Mouse (Mus musculus) stomach, embryonic 15.5 days (tissue): Measurements from ENCODE around the gene Klhl8. TPM values are rescaled to one million over a fixed set of nuclear protein-coding genes. Genes with fewer than 3 reads are reported as not detected.

ENCODE experiments used
- ATAC-seq: fragments of 200-750 bp; cut with Nextera tagmentation; 2 replicates; pipeline ENCODE4 v1.8.0; 2017; ENCODE audit warnings: low read depth, moderate number of reproducible peaks, moderate TSS enrichment; ENCODE audit not compliant: insufficient read depth, low FRiP score
- H3K27ac ChIP-seq: fragments of 300-500 bp; sonication (generic); 2 replicates; pipeline ENCODE4 v1.5.1; 2015; ENCODE audit warnings: mild to moderate bottlenecking, inconsistent platforms
- H3K27me3 ChIP-seq: fragments of 300-500 bp; sonication (generic); replicated peaks from 2 replicates; pipeline ENCODE4 v1.6.1; 2015; ENCODE audit warnings: inconsistent platforms
- H3K36me3 ChIP-seq: fragments of 300-500 bp; sonication (generic); 2 replicates; pipeline ENCODE4 v1.6.1; 2015; ENCODE audit warnings: inconsistent platforms
- H3K4me1 ChIP-seq: fragments of 300-500 bp; sonication (generic); 2 replicates; pipeline ENCODE4 v1.6.1; 2015; ENCODE audit warnings: inconsistent platforms
- H3K4me2 ChIP-seq: fragments of 300-500 bp; sonication (generic); 2 replicates; pipeline ENCODE4 v1.6.1; 2015; ENCODE audit warnings: mild to moderate bottlenecking, inconsistent platforms
- H3K4me3 ChIP-seq: fragments of 300-500 bp; sonication (generic); replicated peaks from 2 replicates; pipeline ENCODE4 v1.5.1; 2015; ENCODE audit warnings: inconsistent platforms
- H3K9ac ChIP-seq: fragments of 300-500 bp; sonication (generic); 2 replicates; pipeline ENCODE4 v1.6.1; 2015; ENCODE audit warnings: inconsistent platforms
- H3K9me3 ChIP-seq: fragments of 300-500 bp; sonication (generic); 2 replicates; pipeline ENCODE4 v1.6.1; 2016; ENCODE audit warnings: inconsistent platforms
- WGBS: fragments of 180-500 bp; shearing (Covaris S2); methylation state at CpG from one replicate; pipeline ENCODE4 v1.1.7; 2015; 5-methylcytosine and 5-hydroxymethylcytosine counted together
- polyA plus RNA-seq: library from polyadenylated mRNA; unstranded; fragments of >200 nt; fragmentation: Nextera tagmentation; extraction: Ambion mirVana; gene quantifications from 2 replicates; pipeline ENCODE4 v1.2.1, GENCODE M21; 2015

Klhl8 gene
- polyA plus RNA-seq, 1 experiment from 2014 or later, result 14.7 TPM

- Histone ChIP-seq H3K36me3 (no peaks in the 10 kb centered on the region), H3K9ac (no peak overlapping the region), H3K4me1 (no peaks in the 10 kb centered on the region), H3K9me3 (no peaks in the 10 kb centered on the region), H3K27me3 (no peaks in the 10 kb centered on the region), H3K27ac (no peak overlapping the region), H3K4me2 (no peak overlapping the region), H3K4me3 (no peak overlapping the region)
- whole genome bisulfite sequencing, result 90% methylated on average over 3 of the region's 3 CpGs
- ATAC-seq, result no peak
Observed at GRCm38 (mm10) chr5:103816718-103817117, 94.3 kb downstream of the Klhl8 start.

- H3K36me3 ChIP-seq, result no peaks in the 10 kb centered on the region
- no peak overlapping the region for H3K27ac ChIP-seq
Observed at GRCm38 (mm10) chr5:103815249-103815617, 95.8 kb downstream of the Klhl8 start.

GRCm38 (mm10) chr5:103814551-103815248 is 96.4 kb downstream of the Klhl8 start:
- Histone ChIP-seq H3K9ac (no peak overlapping the region), H3K27me3 (no peaks in the 10 kb centered on the region), H3K4me1 (no peaks in the 10 kb centered on the region), H3K4me2 (no peak overlapping the region), H3K36me3 (no peaks in the 10 kb centered on the region), H3K27ac (peak overlapping the region; percentile 69), H3K9me3 (no peaks in the 10 kb centered on the region), H3K4me3 (no peak overlapping the region)
- WGBS, result 47% methylated on average over 16 of the region's 16 CpGs
- ATAC-seq, result peak; percentile 70; the same call in 1 of the 2 replicates

More at GRCm38 (mm10) chr5:103815249-103815617, 95.8 kb downstream of the Klhl8 start:
- Histone ChIP-seq H3K4me2 (no peak overlapping the region), H3K9ac (no peak overlapping the region), H3K4me1 (no peaks in the 10 kb centered on the region), H3K27me3 (no peaks in the 10 kb centered on the region), H3K4me3 (no peak overlapping the region), H3K9me3 (no peaks in the 10 kb centered on the region)
- WGBS, result 45% methylated on average over 4 of the region's 4 CpGs
- no peak for ATAC-seq

GRCm38 (mm10) chr5:103813997-103814542 is 97.0 kb downstream of the Klhl8 start:
- peak overlapping the region; percentile 69; the same call in 1 of the 2 replicates for H3K27ac ChIP-seq
- H3K9ac ChIP-seq, result no peak overlapping the region
- 75% methylated on average over 12 of the region's 12 CpGs for WGBS
- no peaks in the 10 kb centered on the region for H3K27me3 ChIP-seq
- no peak overlapping the region for H3K4me3 ChIP-seq
- H3K36me3 ChIP-seq, result no peaks in the 10 kb centered on the region
- ATAC-seq, result no peak
- no peaks in the 10 kb centered on the region for H3K9me3 ChIP-seq
- H3K4me2 ChIP-seq, result no peak overlapping the region
- H3K4me1 ChIP-seq, result no peaks in the 10 kb centered on the region

GRCm38 (mm10) chr5:103813291-103813690 is 97.8 kb downstream of the Klhl8 start:
- H3K27ac ChIP-seq, result no peak overlapping the region
- no peak overlapping the region for H3K4me3 ChIP-seq
- no peaks in the 10 kb centered on the region for H3K9me3 ChIP-seq
- H3K9ac ChIP-seq, result no peak overlapping the region
- H3K36me3 ChIP-seq, result no peaks in the 10 kb centered on the region
- H3K4me1 ChIP-seq, result no peaks in the 10 kb centered on the region
- H3K27me3 ChIP-seq, result no peaks in the 10 kb centered on the region
- WGBS, result 78% methylated on average over 5 of the region's 5 CpGs
- H3K4me2 ChIP-seq, result no peak overlapping the region
- no peak for ATAC-seq

Other genes starting within 250 kb of the Klhl8 start
- gene Aff1, start 218.9 kb downstream of the Klhl8 start, polyA plus RNA-seq, result 7.2 TPM in 2 replicates
- gene Hsd17b13, start 66.2 kb upstream of the Klhl8 start, polyA plus RNA-seq, result 4.8 and 6.2 TPM in 2 replicates
- 6.8 and 7.0 TPM in 2 replicates for gene Hsd17b11, start 110.7 kb upstream of the Klhl8 start, polyA plus RNA-seq
- gene Nudt9, start 135.0 kb upstream of the Klhl8 start, polyA plus RNA-seq, result 62.8 and 64.6 TPM in 2 replicates
- not detected in 2 replicates for gene Gm17660, start 166.3 kb upstream of the Klhl8 start, polyA plus RNA-seq
- gene Sparcl1, start 202.5 kb upstream of the Klhl8 start, polyA plus RNA-seq, result 274 and 291 TPM in 2 replicates